Mouse (Mus musculus) ES-E14 (cell line): ENCODE data around the gene Stag2. TPM values are rescaled to one million over a fixed set of nuclear protein-coding genes. Genes with fewer than 3 reads are reported as not detected.

ENCODE experiments used
- DNase-seq: peaks from one replicate; pipeline ENCODE4 v3.0.0-alpha.2; 2013; ENCODE audit warnings: low read depth, low spot score
- H3K27ac ChIP-seq: 2 replicates; pipeline ENCODE4 v1.5.1; 2012; ENCODE audit warnings: low read depth, mild to moderate bottlenecking, low read length, moderate library complexity, mixed read lengths; ENCODE audit not compliant: poor library complexity, insufficient read depth, severe bottlenecking
- H3K36me3 ChIP-seq: 2 replicates; pipeline ENCODE4 v1.6.1; 2012; ENCODE audit warnings: mild to moderate bottlenecking, low read length, moderate library complexity, mixed read lengths; ENCODE audit not compliant: control insufficient read depth, poor library complexity, insufficient read depth, severe bottlenecking
- H3K4me1 ChIP-seq, 2 experiments: fragments of 150-350 bp in 1 of 2; sonication (generic) in 1 of 2; 2 replicates each; pipeline ENCODE4 v1.6.1; 2012; ENCODE audit warnings: low read length in 2 of 2, mild to moderate bottlenecking in 1 of 2, mixed read lengths in 1 of 2; ENCODE audit not compliant: control insufficient read depth in 2 of 2, insufficient read depth in 2 of 2, poor library complexity in 1 of 2
- H3K4me3 ChIP-seq, 2 experiments: fragments of 150-350 bp in 1 of 2; sonication (generic) in 1 of 2; 2 replicates each; pipeline ENCODE4 v1.5.1; 2012; ENCODE audit warnings: low read length in 2 of 2, low read depth in 1 of 2, mild to moderate bottlenecking in 1 of 2, mixed read lengths in 1 of 2; ENCODE audit not compliant: insufficient read depth in 1 of 2, poor library complexity in 1 of 2, severe bottlenecking in 1 of 2
- H3K9ac ChIP-seq: 2 replicates; pipeline ENCODE4 v1.6.1; 2012; ENCODE audit warnings: low read depth, mild to moderate bottlenecking, low read length, mixed read lengths; ENCODE audit not compliant: poor library complexity, insufficient read depth, severe bottlenecking
- H3K9me3 ChIP-seq: fragments of 150-350 bp; sonication (generic); 2 replicates; pipeline ENCODE4 v1.6.1; 2012; ENCODE audit warnings: low read depth, mild to moderate bottlenecking, low read length; ENCODE audit not compliant: control insufficient read depth, insufficient read depth
- CHD2 ChIP-seq: IDR thresholded peaks from 2 replicates; pipeline ENCODE4 v1.6.1; 2014; ENCODE audit warnings: mild to moderate bottlenecking, low read depth, low read length, inconsistent platforms
- HCFC1 ChIP-seq: IDR thresholded peaks from 2 replicates; pipeline ENCODE4 v1.6.1; 2012; ENCODE audit warnings: low read length, inconsistent platforms, borderline replicate concordance; ENCODE audit not compliant: insufficient read depth
- MAFK ChIP-seq: IDR thresholded peaks from 2 replicates; pipeline ENCODE4 v1.6.1; 2014; ENCODE audit warnings: mild to moderate bottlenecking, low read depth, low read length, inconsistent platforms; ENCODE audit not compliant: insufficient read depth
- ZC3H11A ChIP-seq: IDR thresholded peaks from 2 replicates; pipeline ENCODE4 v1.6.1; 2012; ENCODE audit warnings: low read depth, mild to moderate bottlenecking, inconsistent platforms, low read length, borderline replicate concordance
- ZNF384 ChIP-seq: IDR thresholded peaks from 2 replicates; pipeline ENCODE4 v1.6.1; 2012; ENCODE audit warnings: low read depth, low read length, inconsistent platforms
- in situ Hi-C, 2 experiments: fragments of 600-800 bp; cut with MboI; formaldehyde crosslinking; loops; one replicate each; pipeline ENCODE4 v1.15.1; 2025; ENCODE audit warnings: low sequenced_read_pairs in 2 of 2, inconsistent platforms in 1 of 2; ENCODE audit not compliant: unreplicated experiment in 2 of 2
- total RNA-seq: library from RNA; depleted of rRNA; stranded (reverse); fragments of 300-350 nt; gene quantifications from 2 replicates; pipeline ENCODE4 v1.2.3, GENCODE M21; 2012; rRNA removed

The Stag2 gene
- total RNA-seq, 1 experiment = 35.8 TPM

GRCm38 (mm10) chrX:42324848-42325247 is 175.7 kb downstream of the Stag2 start:
- DNase-seq = no peak
- no peaks in the 10 kb centered on the region for H3K36me3 ChIP-seq
- no peak overlapping the region for H3K9ac ChIP-seq
- no peaks in the 10 kb centered on the region for H3K9me3 ChIP-seq
- no peaks in the 10 kb centered on the region for H3K4me1 ChIP-seq
- H3K4me3 ChIP-seq = no peak overlapping the region
- TF ChIP-seq HCFC1 (no peak), ZC3H11A (no peak), CHD2 (no peak), ZNF384 (no peak), MAFK (no peak)
- in situ Hi-C loops = no loop called here
- H3K27ac ChIP-seq = no peak overlapping the region

Other genes starting within 250 kb of the Stag2 start
- gene Thoc2, start 228.6 kb upstream of the Stag2 start, total RNA-seq = 34.2 and 40.2 TPM in 2 replicates
- 18.0 and 22.2 TPM in 2 replicates for gene Xiap, start 89.6 kb upstream of the Stag2 start, total RNA-seq